Mouse (Mus musculus) adrenal gland (tissue): Measurements from ENCODE around the gene Astn2.

Experiments used
- intact Hi-C: fragments of 180-260 bp; cut with DNase I; formaldehyde crosslinking; loops from one replicate; pipeline ENCODE4 v1.15.1; 2025

The Astn2 gene

DNA sequence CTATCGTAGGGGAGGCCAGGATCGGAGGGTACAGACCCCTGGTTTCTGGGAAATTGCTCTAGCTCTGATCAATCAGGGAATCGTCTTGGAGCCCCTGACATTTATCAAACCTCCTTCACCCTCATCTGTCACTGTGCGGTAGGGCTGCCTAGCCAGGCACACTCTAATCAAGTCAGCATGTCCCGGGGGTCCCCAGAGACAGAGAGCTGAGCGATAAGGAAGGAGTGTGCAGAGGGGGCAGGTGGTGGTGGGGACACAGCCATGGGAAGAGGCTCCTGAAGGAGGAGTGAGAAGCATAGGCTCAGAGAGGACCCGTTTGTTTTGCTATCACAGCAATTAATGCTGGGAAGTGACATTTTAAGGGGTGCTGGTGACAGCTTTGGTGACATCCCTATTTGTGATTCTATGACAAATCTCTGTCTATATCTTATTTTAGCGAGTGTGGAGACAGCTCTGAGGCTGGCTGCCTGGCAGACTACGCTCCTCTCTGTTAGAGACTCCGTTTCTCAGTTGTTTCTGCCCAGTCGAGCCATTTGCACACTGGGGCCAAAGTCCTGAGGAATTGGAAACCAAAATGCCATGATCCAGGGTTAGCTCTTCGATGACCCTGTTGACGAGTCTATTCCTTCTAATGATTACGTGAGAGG lies 228.4 kb downstream of the Astn2 start:
- intact Hi-C loops: loop anchor here (2.0 kb wide), 1 partner anchor 75 kb away; no protein-coding TSS in a partner anchor

DNA sequence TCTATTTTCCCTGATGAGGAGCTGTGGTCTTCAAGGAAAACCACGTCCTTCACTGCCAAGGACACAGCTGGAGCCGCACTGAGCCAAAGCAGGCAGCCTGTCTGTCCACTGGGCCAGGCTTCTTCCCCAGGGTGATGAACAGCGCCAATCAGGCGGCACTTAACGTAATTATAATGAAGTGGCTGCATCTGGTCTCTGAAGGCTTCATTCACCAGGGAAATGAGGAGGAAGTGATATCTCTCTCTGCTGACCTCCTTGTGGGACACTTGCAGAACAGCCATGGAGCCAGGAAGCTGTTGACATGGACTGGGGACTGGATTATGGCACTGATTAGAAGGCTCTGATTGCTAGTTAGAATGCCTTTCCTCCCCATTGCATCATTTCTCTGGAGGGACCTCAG lies 232.8 kb downstream of the Astn2 start:
- intact Hi-C loops: no loop called here

GRCm38 (mm10) chr4:66170787-66171186 lies 233.6 kb downstream of the Astn2 start:
- intact Hi-C loops: no loop called here

DNA sequence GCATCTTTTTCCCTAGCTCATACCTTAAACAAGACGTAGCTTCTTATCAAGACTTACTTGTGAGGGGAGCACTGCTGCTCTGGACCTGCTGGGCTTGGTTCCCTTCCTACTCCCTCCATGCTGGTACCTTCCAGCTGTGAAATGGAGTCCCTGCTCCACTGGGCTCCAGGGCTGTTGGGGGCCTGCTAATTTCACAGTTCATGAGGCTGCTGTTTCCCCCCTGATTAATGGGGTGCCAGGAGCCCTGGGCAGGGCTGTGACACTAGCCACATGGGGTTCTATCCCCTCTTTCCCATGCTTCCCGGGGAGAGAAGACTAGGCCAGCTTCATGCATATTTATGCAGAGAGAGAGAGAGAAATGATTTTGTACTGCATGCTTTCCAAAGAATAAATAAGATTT lies 234.9 kb downstream of the Astn2 start:
- intact Hi-C loops: no loop called here

- intact Hi-C loops: no loop called here
Measured at GRCm38 (mm10) chr4:66158714-66159113, 245.7 kb downstream of the Astn2 start.

DNA sequence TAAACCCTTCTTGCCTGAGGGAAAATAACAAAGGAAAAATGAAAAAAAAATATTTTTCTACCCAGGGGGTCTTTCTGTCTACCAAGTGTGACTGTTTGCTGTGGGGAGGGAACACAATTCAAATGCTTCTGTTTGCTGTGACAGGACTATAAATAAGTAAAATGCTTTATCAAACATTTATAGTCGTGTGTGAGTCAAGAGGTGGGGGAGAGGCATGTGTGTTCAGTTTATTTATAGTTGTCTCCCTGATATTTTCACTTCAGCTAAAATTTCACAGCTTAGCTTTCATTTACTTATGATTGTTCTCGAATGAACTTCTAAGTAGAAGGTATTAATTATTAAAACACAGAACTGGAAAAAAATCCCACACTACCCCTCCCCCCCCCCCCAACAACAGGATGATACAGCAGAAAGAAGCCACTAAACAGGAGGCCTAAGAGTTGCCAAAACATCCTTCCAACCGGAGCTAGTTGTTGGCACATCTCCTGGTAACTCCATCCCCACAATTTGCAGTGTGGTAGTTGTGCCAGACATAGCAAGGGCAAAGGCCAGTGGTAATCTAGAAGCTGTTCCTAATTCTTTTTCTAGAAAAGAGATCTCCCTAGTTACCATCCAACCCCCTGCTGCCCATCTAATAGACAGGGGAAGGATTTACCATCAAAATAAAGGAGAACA lies 246.8 kb downstream of the Astn2 start:
- intact Hi-C loops: no loop called here

- intact Hi-C loops: no loop called here
Measured at GRCm38 (mm10) chr4:66146546-66146945, 257.9 kb downstream of the Astn2 start.

DNA sequence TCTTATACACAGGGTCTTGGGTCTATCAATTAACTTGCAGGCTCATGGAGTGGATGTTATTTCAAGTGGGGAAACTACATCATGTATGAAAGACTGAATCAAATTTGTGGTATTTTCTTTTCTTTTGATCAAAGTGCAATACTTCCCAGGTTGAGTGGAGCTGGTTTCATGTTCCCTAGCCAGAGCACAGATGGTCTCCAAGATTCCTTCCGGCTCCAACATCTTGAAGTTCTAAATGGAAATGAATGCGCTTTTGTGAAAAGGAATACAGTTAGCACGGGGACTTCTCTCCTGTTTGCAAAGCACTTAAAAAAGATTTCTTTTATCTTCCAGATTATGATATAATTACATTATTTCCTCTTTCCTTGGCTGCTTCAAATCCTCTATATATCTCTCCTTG lies 278.2 kb downstream of the Astn2 start:
- intact Hi-C loops: no loop called here

DNA sequence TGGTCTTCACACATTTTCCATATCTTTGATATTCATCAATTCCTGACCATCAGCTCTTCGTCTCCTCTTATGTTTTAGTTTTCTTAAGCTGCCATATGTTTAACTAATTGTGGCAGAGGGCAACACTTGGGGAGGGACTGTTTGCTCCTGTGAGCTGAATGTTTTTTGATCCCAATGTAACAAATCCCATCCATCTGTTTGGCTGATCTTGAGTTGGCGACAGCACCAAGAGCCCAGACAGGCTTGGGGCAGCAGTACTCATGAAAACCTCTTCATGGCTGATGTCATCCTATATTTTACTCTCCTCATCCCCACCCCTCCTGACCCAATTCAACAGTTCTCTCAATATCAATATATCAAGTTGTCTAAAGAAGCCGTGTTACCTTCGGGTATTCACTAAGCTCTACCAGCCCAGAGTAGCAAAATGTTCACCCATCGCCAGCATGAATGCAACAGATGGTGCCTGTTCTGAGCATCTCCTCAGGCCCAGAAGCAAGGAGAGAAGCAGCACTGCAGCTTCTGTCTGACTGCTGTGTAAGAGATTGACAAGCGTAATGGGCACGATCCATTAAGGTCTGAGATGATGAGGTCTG lies 281.5 kb downstream of the Astn2 start:
- intact Hi-C loops: no loop called here

DNA sequence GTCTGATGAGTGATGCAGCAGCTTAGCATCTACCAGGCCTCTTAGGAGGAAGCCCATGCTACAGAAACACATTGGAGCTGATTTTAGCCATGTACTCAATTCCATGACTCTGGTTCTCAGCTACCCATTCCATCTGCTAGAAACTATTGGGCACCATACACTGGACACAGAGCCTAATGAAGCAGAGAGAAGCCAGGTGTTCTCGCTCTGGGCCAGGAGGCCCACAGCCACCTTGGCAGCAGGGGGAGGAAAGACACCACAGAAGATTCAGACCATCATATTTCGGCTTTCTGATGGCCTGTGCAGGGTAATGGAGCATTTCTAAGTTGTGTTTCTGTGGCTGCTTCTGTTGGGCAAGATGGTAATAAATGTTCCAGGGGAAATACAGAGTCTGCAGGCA lies 290.2 kb downstream of the Astn2 start:
- intact Hi-C loops: no loop called here

DNA sequence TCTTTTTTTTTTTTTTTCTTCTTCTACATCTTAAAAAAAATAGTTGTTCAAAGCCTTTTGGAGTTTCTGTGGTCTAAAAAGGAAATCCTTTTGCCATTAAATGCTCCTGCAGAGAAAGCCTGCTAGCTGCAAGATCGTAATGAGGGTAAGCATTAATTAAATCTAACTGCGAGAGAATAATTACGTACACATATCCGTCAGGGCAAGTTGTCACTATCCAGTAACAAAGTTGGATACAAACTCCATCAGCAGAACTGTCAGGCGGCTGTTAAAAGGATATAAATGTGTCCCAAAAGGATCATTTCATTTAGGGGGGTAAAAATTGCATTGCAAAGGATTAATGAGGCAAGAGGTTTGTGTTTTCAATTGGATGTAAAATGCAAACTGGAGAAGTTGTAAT lies 302.4 kb downstream of the Astn2 start:
- intact Hi-C loops: no loop called here

DNA sequence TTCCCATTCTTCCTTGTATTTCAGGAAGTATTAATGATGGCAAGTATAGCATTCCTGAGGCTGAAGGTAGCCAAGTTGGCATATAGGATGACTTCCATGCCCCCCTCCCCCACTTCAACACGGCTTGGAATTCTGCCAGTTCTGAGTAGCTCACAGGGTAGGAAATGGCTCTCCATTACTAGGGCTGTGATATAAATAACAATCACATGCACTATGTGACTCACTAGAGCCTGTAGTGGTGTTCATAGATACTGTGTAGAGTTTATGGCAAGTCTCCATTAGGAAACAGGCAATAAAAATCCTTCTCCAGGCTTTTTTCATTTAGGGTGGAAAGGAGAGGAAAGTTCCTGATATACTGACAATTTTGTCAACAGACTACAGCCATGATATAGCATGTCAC lies 306.8 kb downstream of the Astn2 start:
- intact Hi-C loops: no loop called here

DNA sequence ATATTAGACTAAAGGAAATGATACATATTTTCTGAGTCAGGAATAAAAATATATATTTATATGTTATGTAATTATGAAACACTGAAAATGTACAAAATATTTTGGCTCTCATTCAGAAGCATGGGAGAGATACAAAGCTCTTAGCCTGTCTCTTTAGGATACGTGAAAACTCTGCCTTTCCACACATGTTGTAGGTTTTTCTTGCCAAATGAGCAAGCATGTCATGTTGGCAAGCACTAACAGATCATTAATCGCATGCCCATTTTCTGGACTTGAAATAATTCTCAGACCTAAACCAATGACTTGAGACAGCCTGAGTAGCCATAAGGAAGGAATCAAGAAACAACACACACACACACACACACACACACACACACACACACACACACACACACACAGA lies 308.3 kb downstream of the Astn2 start:
- intact Hi-C loops: no loop called here

- intact Hi-C loops: no loop called here
Measured at GRCm38 (mm10) chr4:66057161-66057560, 347.2 kb downstream of the Astn2 start.

- intact Hi-C loops: no loop called here
Measured at GRCm38 (mm10) chr4:66055690-66056089, 348.7 kb downstream of the Astn2 start.

GRCm38 (mm10) chr4:66043014-66043672 lies 361.3 kb downstream of the Astn2 start:
- intact Hi-C loops: no loop called here

DNA sequence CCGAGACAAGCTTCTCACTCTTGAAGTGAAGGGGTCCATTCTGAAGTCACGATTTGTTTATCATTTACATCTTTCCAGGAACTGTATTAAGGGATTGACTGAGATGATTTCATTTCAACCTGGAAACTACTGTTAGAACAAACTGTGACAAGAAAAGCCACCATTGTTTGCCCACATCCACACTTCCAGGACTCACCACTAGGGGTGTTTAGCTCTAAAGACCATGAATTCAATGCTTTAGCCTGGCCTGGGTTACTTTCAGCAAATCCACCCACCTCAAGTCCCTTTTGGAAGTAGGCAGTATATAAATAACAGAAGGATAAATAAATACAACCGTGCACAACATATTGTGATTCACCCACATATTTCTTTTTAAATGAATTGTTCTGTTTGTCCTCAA lies 370.6 kb downstream of the Astn2 start:
- intact Hi-C loops: no loop called here

DNA sequence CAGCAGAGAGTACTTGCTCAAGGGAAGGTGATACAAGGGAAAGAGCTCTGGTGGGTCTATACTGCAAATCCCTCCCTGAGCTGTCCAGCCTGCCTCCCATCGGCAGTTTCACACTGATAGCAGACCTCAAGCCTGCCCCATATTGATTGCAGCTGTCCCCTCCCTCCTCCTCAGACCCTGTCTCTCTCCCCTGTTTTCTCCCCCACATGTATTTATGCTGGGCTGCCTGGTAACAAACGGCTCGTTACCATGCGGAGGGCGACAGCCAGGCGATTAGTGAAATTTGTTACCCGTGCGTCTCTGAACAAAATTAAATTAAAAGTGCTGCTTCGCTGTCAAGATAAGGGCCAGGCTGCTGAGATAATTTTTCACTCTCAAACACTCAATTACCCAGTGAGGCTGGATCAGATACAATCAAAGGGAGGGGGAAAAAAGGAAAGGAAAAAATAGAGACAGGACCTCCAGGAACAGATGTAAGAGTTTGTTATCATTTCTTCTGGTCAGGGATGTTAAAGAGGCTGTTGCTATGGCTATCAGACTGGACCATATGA lies 373.0 kb downstream of the Astn2 start:
- intact Hi-C loops: no loop called here

DNA sequence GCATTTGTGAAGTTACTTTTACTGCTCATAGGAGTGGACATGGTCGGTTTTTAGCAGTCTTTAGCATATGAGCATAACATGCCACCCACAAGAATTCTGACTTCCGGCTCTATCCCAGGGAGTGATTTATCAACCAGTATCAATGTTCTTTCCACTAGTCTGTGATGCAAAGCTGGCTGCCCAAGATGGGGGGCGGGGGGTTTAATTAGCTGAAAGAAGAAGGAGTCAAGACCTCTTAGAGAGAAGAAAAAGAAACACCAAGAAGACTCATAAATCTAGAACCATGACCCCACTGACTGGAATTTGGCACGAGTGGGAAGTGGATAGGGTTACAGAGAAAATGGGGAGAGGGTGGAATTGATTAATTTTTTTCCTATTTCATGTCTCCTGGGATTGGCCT lies 374.5 kb downstream of the Astn2 start:
- intact Hi-C loops: no loop called here

- intact Hi-C loops: no loop called here
Measured at GRCm38 (mm10) chr4:66027866-66028265, 376.5 kb downstream of the Astn2 start.

DNA sequence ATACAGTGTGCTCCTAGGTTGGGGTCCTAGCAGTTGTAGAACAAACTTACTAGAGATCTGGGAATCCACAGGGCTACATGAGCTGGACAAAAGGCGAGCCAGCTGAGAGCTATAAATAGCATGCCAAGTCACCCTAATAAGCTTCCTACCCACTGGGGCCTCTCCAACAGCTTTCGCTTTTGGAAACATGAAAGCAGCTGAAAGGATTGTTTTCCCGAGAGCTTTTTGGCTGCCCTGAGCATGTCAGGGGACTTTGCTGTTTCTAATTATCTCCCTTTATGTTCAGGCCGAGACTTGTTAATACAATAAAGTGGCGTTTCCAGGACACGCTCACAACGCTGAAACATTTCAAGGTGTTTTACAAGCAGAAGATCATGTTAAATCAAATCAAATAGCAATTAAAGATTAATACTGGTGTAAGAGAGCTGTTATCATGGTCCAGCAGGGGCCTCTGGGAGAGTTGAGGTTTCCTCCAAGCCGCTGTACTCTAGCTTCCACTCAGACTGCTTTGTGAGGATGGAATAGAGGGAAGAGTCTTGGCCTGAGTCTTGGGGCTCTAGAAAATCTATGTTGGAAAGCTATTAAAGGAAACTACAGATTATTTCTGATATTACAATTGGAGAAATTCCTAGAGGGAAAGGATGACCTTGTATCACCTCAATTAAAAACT lies 378.9 kb downstream of the Astn2 start:
- intact Hi-C loops: no loop called here
